Mouse (Mus musculus): Measurements from ENCODE around the gene Gtf2a2.
"Not testable (repeated sequence)": the region's sequence is repeated elsewhere in the genome, so short reads cannot be mapped to it uniquely, and the experiment has no call there.

Gene Gtf2a2

DNA sequence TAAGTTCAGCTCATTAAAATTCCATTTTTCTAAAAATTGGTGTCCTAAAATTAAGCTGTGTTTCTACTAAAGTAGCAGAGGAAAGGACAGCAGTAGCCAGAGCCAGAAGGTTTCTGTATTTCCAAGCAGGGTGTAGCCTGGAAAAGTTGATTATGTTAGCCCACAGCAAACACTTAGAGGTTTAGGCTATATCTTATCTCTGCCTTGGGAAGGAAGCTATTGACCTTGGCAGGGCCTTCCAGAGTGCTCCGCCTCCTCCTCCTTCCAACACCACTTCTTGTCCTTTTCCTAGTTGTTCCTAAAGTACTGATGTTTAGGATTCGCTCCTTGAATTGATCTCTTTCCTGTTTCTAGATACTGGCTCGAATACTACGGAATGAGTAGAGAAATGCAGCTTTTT lies 9.7 kb downstream of the Gtf2a2 start:
- DNase-seq: no peak

DNA sequence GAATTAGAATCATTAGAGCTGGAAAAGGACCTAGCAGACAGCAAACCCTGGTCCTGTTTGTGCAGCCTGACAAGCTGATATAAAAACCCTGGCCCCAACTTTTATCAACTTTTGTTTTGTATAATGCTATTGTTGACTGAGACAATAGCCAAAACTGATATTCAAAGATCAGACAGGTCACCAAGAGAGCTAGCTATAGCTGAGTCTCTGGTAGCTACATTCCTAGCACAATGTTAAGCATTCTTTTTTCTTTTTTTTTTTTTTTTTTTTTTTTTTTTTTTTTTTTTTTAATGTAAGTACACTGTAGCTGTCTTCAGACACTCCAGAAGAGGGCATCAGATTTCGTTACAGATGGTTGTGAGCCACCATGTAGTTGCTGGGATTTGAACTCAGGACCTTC lies 11.3 kb downstream of the Gtf2a2 start:
- DNase-seq: not testable (repeated sequence)

DNA sequence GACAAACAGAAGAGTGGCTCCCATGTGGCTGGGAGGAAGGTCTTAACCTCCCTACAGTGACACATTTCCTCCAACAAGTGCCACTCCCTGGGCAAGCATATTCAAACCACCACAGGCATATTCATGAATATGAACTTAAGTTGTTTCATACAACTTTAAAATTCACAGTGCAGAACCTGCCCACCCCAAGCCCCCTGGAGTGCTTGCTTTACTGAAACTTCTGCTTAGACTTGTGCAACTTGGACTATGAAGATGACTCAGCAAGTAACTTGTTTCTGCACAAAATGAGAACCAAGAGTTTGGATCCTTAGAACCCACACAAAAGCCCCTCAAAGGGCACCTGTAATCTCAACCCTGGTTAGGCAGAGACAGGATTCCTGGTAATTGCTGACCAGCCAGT lies 12.3 kb downstream of the Gtf2a2 start:
- no peak for DNase-seq

DNA sequence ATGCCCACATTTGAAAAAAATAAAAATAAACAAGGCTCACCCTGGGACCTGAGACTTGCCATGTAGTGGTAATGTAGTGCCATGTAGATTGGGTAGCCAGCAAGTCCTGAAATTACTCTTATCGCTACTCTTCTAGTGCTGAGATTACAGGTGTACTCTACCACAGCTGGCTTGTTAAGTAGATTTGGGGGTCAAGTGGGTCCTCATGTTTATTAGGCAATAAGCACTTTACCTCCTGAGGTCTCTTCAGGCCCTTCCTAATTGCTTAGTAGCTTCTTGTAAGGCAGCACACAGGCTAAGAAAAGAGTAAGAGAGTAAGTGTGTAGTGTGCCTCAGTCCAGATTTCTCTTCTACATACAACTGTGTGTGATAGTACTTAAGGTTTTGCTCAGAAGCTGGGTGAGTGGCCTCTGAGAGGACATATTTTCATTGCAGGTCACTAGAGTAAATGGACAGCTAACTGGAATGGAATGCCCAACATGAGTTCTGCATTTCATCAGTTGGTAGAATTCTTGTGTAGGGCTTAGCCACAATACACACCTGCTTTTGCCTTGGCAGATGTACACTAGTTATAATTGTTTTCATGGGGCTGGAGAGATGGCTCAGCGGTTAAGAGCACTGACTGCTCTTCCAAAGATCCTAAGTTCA lies 13.1 kb downstream of the Gtf2a2 start:
- DNase-seq: peak; percentile 30

DNA sequence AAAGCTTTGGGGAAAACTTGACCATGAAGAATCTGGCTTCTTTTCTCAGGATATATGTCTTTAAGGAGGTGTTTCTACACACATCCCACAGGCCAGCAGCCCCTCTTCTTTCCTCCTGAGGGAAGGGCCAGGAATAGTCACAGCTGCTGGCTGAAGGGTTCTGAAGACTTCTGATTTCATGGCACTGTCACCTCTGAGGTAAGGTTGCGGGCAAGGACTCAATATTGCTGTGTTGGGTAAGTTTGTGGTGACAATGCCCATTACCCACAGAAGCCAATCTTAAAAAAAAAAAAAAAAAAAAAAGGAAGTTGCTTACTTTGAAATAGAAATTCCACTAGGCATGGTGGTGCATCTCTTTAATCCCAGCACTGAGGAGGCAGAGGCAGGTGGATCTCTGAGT lies 19.8 kb downstream of the Gtf2a2 start:
- DNase-seq: no peak

DNA sequence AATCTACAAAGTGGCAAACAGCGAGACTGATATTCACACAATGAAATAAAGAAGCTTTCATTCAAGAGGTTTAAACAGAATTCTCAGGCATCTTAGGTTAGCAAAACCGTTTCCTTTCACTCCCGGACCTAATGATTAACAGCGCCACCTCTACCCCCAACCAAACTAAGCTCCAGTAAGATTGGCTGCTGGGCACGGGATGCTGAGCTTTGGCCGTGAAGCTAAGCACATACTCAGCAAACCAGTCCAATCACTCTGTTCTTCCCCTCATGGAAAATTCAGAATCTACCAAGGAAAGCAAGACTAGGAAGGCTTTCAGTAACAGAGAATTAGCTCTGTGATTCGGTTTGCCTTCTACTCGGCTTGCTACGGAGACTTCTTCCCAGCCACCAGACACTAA lies 20.7 kb downstream of the Gtf2a2 start:
- DNase-seq: no peak

DNA sequence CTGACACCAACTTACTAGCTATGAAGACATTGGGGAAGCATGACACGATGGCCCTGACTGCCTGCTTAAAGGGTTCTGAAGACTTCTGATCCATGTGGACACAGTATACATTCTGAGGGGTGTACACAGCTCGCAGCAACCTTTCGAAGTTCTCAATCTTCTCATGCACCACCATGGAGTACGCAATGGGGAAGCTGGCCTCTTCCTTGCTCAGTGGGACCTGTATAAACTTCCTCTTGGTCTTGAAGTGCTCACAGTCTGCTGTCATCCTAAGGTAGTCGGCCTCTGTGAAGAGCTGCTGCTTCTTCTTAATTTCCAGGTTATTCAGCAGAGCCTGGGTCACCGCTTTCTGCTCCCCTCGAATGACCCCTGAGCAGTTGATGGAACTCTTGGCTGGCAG lies 22.4 kb downstream of the Gtf2a2 start:
- DNase-seq: no peak

DNA sequence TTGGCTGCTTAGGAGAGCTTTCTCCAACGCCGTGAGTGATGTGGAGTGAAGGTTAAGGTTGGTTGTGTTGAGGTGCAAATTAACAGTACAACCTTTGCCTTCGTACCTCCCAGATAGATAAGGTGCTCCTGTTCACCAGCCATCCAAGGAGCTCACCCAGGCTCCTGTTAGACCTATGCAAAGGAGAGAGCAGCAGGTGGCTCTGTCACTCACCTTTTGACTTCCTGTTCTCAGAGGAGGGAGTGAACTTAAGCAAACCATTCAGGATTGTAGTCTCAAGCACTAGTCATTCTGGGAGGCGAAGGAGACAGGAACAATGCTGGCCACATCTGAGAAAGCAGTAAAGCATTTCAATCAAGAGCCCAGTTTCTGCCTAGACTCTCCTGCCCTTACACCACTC lies 24.3 kb downstream of the Gtf2a2 start:
- no peak for DNase-seq

DNA sequence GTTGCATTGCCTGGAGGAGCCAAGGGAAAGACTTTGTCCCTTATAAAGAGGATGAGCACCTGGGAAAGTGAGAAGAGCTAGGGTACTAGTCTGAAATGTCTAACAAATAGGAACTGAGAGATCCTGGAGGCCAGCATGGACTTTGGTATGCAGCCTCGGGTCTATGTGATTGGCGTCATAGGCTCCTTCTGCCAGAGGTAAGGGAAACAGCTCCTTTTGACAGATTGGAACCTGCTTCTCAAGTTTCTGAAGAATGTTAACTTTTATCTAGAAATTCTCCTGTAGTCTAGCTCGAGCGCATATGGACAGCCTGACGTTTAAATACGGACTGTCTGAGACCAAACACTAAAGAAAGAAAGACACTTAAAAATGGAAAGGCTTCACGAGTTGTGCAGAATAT lies 25.6 kb downstream of the Gtf2a2 start, which contains the start of gene Gcnt3:
Gene Gcnt3 (minus strand): TSS at position 101 of the 400 bp plus-strand sequence.
- DNase-seq: no peak

DNA sequence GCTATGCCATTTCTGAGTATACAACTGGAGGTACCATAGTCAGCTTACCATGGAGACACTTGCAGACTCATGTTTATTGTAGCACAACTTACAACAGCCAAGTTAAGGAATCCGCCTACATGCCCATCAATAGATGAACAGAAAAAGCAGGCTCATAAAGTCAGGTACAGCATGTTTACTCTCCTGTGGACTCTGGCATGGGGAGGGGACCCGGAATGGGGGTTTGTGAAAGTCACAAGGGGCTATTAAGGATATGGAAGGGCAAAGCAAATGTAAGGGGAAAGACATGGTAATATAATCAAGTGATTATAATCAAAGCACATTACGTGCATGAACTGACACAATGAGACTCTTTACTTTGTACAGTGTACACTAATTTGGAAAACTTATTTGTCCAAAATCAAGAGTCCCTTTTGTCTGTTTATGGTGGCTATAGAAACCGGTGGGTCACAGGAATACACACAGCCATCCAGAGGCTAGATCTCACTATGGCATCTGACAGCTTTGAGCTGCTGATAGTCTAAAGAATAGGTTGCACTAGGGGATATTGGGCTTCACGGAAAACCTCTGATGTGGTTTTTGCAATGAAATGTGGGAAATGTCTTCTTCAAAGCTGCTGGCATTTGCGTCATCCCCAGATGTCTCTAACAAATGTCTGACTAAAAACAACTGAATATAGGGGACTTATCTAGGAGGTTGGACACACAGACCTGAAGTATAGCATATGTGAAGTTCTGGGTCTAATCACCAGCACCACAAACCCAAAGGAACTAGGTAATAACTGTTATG lies 27.4 kb downstream of the Gtf2a2 start:
- no peak for DNase-seq

DNA sequence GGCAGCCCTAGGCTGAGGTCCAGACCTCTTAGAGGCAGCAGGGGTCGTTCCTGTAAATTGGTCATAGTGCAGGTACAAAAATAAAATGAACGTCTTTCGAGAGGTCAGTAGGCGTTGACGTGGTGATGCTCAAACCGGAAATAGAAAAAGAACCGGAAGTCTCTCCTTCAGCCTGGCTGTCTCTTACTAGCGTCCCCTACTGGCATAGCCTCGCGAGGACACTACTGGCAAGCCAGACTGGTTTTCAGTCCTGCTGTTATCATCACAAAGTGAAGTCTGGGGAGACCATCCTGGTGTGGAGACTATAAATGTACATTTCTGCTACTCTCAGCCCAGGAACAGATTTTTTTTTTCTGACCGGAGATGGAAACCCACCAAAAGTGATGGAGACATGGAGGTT lies 28.2 kb downstream of the Gtf2a2 start:
- no peak for DNase-seq

DNA sequence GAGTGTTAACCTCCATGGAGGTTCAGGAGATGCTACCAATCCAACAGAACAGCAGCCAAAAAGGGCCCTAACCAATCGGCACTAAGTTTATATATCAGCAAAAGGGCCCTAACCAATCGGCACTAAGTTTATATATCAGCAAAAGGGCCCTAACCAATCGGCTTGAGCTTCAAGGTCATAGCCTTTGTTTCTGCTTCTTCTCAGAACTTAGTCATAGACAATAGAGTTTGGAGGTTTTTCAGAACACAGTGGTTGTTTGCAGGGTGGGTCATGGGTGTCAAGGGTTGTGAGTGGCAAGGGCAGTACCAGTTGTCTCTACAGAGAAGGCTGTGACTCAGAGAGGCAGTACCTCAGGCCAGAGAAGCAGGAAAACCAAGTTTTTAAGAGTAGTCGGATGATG lies 29.8 kb downstream of the Gtf2a2 start:
- DNase-seq: no peak

DNA sequence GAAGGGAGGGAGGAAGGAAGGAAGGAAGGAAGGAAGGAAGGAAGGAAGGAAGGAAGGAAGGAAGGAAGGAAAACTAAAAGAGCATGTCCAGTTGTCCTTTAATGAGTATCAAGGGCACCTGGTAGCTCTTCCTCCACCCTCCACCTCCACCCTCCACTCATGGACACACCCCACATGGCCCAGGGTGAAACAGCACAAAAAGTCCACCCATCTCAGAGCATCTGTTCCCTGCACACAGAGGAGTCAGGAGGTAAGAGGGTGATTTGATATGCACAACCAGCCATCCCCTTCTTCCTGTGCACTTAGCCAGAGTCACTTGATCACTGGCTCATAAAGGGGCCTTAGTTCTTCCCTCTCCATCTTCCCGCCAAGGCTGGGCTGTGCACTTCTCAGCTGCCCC lies 30.6 kb downstream of the Gtf2a2 start:
- DNase-seq: no peak

DNA sequence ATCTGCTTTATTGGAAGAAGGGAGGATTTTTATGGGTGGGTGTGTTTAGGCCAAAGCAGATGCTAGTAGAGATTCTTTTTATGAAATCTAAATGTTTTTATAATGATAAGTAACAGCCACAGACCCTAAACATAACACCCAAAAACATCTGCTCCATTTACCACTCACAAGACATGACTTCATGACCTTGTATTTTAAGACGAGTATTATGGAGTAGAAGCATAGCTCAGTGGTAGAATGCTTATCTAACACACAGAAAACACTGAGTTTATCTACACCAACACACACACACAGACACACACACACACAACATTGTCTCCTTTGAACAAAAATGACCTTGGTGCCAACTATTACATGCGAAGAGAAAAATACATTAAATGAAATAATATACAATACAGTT lies 32.5 kb downstream of the Gtf2a2 start:
- no peak for DNase-seq

DNA sequence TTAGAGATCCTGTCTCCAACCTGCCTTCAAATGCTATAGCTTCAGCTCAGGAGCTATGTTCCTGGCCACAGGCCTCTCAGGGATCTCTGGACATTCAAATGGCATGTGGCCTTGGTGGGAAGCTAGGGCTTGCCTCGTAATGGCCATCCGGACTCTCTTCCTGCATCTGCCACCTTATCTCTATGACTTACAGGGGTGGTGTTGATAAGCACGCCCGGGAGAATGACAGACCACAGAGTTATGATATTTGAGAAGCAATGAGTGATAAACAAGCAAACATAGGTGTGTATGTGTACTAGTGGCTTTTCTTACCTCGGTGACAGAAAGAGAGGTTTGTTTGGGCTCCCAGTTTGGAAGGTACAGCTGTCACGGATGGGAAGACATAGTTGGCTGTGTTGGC lies 33.9 kb downstream of the Gtf2a2 start:
- no peak for DNase-seq

DNA sequence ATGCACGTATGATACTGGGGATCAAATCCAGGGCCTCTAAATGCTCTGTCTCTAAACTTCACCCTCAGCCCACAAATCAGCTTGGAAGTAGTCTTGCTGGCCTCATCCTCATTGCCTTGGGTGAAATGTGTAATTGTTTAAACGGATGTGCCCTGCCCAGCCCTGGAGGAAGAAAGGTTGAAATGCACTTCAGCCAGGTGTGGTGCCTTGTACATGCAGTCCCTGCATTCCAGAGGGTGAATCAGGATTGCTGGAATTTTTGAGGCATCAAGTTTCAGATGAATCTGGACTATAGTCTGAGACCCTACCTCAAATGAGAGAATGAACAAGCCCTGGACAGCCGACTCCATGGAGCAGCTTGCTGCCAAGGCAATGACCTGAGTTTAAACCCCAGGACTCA lies 35.5 kb downstream of the Gtf2a2 start:
- no peak for DNase-seq

DNA sequence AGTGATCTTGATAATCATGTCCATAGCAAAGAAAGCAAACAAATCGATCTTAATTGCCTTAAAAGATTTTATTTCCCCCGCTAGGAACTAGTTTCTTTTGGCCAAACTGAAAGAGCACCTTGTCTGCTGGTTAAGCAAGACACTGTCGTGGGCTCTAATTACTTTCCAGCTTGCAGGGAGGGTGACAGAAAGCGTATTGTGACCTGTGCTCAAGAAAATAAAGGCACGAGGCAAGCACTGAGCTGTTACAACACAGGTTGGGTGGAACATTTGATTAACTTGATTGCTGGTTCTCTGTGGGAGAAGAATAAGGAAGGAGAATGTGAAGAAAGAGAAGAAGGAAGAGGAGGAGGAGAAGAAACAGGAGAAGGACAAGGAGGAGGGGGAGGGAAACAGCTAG lies 35.9 kb downstream of the Gtf2a2 start:
- no peak for DNase-seq

DNA sequence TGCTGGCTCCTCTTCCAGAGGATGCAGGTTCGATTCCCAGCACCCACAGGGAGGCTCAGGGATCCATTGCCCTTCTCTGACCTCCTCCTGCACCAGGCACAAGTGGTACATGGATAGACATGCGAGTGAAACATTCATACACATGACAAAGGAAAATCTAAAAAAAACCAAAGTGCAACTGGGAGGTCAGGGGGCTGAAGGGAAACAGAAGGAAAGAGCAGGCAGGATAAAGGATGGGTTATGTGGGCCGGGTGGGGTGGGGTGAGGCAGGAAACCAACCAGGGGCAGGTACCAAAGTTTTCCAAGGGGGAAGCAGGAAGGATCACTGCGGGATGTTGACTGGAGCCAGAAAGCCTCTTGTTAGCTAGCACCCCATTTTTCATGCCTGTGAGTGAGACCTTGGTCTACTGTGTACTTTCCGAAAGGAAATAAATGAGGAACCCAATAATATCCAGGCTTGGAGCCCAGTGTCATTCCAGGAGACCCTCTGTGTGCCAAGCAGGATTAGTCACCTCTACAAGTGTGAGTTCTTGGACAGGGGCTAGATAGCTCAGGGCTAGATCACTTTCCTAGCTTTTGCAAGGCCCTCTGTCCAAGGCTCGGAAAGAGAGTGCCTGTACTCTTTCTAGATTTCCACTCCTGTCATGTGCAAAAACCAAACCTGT lies 36.5 kb downstream of the Gtf2a2 start:
- peak; percentile 36 for DNase-seq

DNA sequence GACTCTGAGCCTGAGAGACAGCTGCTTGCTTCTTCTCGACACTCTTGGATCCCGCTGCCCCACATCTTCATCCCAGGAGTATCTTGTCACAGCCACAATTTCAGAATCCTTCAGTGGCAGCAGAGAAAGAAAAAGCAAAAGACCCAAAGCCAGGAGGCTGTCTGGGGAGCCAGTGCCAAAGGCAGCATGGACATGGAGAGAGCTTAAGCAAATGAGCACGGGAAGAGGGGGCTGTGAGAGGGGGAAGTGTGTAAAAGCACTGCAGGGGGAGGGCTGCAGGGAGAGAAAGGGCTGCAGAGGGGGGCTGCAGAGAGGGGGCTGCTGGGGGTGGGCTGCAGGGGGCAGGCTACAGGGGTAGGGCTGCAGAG lies 37.0 kb downstream of the Gtf2a2 start:
- peak; percentile 19 for DNase-seq

DNA sequence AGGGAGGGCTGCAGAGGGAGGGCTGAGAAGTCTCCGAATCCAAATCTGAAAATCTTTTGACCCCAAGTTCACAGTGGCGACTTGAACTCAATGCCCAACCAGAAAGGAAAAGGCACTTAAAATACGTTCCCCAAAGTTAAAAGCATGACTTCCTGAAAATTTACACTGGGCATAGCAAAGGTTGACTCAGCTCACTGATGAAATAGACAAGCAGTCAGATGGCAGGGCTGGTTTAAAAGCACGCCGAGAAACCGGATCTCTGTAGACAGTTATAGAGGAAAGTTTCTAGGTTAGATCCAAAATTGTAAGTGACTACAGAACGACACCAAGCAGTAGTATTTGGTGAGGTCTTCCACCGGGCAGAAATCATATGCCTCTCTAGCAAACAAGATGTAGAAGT lies 37.5 kb downstream of the Gtf2a2 start:
- no peak for DNase-seq

DNA sequence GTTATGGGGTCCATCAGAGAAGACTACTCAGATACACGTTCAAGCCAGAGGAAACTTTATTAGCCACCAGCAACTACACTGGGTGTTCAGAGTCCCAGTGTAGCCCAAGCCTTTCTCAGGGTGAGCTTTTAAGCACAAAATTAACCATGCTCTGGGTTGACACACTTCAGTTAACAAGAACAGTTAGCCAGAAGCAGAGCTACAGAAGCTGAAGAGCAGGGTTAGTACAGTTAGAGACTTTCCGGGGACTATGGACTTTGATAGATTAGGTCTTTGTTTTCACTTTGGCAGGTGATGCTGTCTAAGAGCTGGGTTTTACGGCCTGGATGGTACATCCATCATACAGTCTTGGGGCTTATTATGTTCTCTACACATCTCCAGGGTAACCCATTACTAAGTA lies 40.4 kb downstream of the Gtf2a2 start:
- no peak for DNase-seq

DNA sequence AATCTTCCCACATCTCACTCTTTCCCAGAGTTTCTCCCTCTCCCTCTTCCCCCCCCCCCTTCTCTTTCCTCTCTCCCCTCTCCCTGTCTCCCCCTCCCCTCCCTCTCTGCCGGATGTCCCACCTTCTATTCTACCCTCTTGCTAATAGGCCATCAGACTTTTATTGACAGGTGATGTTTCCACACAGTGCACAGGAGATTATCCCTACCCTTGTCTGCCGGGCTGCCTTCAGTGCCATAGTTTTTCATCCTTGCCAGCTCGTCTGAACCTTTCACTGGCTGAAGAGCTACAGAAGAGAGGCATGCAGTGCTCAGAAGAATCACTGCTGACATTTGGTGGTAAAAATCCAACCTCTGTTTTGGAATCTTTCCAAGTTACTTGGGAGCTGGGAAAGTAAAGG lies 41.1 kb downstream of the Gtf2a2 start:
- DNase-seq: no peak

DNA sequence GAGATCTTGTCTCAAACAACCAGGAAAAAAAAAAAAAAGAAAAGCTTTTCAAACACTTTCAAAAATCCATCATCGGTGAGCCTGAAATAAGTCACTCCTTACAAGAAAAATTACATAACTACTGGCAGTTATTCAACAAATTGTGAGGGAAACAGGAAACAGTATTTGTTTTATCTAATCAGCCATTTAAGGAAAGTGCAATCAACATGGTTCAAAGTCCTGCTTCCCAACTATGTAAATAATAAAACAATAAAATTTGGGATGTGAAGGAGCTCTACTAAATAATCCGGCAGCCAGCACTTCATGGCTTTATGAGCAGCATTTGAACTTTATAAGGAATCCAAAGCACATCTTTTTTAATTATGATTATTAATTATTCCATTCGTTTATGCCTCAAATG lies 49.7 kb downstream of the Gtf2a2 start:
- DNase-seq: no peak

DNA sequence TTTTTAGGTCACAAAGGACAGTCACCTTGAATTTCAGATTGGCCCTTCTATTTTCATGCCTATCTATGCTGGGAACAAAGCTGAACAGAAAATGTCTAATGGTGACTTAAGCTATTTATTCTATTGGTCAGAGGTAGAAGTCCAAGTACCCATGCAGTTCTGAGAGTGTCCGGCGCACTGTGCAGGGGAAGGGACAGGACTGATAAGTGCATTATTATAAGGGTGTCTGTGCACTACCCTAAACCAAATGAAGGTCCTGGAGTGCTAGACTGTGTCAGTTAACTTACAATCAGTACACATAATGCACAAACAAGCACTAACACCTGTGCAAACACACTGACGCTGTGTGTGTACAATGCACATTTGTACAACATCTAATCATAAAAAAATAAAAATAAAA lies 55.1 kb downstream of the Gtf2a2 start:
- DNase-seq: no peak

Data from lung, postnatal 10 days (tissue).